Mouse (Mus musculus) heart, adult 8-10 months (tissue): ENCODE results near the gene 2900026A02Rik. TPM values are rescaled to one million over a fixed set of nuclear protein-coding genes. Genes with fewer than 3 reads are reported as not detected.

ENCODE experiments used
- DNase-seq: peaks from one replicate; pipeline ENCODE4 v3.0.0; 2022; ENCODE audit warnings: low spot score
- total RNA-seq, 4 experiments: library from RNA; stranded (reverse); gene quantifications; 2 replicates each; pipeline ENCODE4 v1.2.4; 2022

The 2900026A02Rik gene
- total RNA-seq, 4 experiments from 2014 or later, result 15.4 to 21.6 (median 20.3) TPM

DNA sequence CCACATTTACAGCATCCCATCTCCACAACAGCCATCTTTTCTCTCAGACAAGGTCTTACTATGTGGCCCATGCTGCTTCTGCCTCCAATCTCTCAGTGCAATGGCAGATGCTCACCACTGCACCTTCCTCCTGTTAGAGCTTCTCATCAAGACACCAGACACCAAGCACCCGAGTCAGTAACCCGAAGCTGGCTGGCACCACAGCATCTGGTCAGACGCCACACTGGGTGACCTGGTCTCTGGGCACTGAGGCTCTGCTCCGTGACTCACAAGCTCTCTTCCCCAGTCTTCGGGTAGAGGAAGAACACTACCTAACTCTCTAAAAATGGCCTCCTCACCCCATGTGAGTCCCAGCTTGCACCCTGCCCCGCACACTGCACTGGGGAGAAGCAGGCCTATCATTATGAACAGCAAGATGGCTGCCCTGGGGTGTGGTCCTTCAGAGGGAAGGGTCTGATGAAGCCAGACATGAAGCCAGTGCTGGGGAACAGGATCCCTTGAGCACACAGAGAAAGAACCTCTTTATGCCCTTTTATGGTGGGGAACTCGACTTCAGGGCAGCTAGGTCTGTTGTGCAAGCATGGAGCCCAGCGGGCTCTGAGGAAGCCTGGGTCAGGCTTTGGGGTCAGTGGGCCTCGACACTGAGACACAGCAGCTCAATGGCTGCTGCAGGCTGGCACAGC, 70.0 kb downstream of the 2900026A02Rik start:
- DNase-seq, result no peak

DNA sequence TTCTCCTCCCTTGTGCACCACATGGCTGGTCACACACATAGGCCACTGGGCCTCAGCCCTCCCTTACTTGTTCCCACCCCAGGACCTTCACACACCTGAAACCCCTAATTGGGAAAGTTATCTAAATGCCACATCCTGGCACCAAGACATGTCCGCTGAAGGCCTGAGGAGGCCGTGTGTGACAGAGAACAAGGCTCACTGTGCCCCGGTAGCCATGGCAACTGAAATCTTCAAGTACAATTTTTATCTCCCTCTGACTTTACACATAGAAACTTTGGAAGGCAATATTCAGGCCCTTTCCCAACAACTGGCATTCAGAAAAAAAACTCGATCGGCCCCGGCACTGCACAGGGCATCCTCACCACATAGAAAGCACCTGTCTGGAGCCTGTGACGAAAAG, 72.0 kb downstream of the 2900026A02Rik start:
- no peak for DNase-seq

DNA sequence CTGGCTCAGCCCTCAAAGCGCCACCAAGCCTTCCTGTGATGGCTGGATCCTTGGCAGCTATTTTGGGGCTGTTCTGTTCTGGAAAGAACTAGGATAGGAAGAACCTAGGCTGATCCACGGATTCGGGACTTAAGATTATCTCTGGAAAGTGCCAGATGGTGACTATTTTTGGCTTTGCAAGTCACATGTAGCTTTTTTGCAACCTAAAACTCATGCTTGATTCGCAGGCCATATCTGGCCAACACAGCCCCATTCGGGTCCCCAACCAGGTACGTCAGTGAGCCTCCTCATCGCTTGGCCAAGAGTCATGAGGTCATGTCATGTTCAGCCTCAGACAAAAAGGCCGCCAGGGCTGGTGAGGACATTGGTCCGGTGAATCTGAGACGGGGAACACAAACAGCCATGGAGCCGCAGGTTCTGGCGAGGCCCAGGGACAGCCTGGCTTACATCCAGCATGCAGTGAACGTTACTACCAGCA, 73.0 kb downstream of the 2900026A02Rik start:
- DNase-seq, result no peak

DNA sequence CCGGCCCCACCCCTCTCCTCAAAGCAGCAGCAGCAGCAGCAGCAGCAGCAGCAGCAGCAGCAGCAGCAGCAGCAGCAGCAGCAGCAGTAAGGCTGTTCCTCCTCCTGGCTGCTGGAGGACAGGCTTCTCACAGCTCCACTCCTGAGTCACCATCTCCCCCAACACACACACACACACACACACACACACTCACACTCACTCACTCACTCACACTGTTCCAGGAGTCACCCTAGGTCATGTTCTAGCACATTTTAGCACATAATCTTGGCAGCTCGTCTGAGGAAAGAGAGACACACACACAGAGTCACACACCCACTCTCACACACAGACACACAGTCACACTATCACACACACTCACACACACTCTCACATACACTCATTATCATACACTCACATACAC, 74.4 kb downstream of the 2900026A02Rik start:
- no peak for DNase-seq

DNA sequence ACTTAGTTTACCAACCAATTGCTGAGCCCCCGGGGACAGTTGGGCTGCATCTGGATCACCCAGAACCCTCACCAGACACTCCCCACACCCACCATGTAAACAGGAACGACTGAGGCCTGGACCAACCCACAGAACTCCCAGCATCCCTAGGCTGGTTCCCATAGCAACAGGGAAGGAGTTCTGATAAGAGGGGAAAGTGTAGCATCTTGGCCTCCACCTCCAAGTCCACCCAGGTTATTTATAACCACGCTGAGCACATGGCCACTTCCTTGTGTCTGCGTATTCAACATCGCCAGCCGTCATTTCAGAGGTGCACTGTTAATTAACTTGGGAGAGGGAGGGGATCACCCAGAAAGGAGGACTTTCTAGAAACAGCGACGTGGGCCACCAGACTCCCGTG, 75.9 kb downstream of the 2900026A02Rik start:
- no peak for DNase-seq

DNA sequence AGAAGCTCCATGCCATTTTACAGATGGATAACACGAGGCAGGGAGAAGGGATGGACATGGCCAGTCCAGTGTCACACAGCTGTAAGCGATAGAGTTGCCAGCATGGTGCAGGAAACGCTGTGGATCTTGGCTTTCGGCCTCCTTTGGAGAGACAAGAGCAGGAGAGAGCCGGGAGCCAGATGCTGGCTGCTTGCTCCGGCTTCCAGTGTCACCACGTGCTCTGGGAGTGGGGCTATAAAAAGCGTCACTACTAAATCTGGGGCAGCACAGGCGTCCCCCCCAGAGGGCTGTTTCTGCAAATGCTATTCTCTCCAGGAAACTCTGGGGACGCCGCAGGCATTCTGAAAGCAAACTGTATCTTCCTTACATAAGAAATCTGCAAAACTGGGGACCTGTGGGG, 78.5 kb downstream of the 2900026A02Rik start:
- DNase-seq, result peak; percentile 79

DNA sequence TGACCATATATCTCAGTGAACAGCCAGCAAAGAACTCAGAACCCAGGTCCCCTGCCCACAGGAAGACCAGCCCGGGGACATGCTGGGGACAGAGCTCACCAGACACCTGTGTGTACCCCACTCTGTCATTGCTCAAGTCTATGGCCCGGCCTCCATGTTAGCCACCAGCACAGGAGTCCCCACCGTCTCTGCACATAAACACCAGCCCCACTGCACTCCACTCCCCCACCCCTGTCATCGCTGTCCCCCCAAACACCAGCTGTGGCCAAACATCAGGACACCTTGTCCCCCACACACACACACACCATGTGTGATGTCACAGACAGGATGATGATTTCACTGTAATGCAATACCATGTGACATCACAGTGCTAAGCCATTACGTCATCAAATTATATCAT, 79.0 kb downstream of the 2900026A02Rik start:
- no peak for DNase-seq

DNA sequence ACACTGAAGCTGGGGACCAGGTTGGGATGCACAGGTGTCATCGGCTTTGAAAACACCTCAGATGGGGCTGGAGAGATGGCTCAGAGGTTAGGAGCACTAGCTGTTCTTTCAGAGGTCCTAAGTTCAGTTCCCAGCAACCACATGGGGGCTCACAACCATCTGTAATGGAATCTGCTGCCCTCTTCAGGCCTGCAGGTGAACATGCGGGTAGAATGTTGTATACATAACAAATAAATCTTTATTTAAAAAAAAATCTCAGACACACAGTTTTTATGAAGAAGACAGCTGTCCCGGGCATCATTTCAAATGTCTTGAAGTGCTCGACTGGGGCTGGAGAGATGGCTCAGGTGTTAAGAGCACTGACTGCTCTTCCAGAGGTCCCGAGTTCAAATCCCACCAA, 80.2 kb downstream of the 2900026A02Rik start:
- no peak for DNase-seq

DNA sequence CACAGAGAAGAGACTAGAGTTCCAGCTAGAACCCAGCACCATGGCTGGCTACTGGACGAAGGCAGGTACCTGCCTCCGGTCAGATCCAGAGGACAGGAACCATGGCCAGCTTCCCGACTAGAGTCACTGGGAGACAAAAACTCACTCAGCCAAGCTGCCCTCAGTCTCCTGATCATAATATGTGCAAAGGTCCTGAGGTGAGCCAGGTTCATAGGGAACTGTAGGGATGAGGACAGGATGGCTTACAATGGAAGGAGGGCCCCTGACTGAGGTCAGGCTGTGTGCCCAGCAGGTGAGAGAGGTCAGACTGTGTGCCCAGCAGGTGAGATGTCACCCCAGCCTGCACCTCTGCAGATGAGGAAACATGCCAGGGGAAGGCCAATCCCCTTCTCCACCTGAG, 81.0 kb downstream of the 2900026A02Rik start:
- no peak for DNase-seq

DNA sequence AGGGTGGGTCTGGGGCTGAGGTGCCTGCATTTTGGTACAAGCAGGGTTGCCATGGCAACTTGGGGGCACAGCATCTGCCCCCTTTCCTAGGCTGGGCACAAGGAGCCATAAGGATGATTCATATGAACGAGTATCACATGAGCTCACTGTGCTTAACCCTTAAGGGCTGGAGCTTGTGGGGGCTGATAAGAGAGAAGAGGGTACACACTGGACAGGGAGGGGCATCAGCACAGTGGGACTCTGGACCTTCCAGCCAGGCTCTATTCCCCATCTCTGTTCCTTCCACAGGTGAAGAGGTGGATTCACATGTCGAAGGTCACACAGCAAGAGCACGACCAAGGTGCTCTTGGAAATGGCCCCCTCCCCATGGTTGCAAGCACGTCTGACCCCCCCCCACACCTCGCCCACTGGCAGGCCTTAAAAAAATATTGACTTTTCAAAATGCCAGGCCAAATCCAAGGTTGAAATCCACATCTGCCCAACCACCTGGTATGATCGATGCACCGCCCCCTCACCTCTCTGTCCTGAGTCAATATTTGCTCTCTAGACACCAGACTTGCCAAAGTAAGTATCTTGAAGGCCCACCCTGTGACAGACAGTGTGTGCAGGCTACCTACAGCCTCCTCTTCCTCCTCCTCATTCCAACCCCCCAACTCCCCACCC, 81.8 kb downstream of the 2900026A02Rik start:
- DNase-seq, result no peak

DNA sequence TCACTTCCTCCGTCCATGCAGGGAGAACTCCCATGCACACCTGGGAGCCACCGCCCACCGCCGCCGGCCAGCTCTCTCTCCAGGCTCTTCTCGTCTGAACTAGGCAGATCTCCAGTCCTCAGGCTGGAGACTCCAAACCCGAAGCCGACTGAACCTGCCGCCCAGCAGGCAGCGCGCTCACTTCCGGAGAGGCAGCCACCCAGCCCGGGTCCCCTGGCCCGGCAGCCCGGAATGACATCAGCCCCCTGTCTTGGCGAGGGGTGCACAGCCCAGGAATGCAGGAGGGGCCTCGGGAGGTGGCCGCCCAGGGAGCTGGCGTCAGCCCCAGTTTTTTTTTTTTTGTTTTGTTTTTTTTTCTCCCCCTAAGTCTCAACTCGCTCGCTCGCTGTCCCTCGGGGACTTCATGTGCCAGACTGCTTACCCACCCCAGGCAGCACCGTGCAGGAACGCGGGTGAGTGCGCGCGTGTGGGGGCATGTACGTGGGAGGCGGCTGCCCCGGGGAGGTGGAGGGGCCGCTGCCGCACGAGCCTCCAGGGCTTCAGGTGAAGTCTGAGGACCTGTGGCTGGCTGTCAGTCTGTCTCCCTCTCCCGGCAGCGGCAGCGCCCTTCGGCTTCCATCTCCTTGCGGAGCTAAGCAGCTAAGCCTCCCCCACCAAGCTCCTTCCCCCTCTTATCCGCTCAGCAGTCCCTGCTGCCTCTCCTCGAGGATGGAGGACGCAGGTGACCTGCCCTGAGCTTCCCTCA, 82.5 kb downstream of the 2900026A02Rik start:
- peak; percentile 72 for DNase-seq

DNA sequence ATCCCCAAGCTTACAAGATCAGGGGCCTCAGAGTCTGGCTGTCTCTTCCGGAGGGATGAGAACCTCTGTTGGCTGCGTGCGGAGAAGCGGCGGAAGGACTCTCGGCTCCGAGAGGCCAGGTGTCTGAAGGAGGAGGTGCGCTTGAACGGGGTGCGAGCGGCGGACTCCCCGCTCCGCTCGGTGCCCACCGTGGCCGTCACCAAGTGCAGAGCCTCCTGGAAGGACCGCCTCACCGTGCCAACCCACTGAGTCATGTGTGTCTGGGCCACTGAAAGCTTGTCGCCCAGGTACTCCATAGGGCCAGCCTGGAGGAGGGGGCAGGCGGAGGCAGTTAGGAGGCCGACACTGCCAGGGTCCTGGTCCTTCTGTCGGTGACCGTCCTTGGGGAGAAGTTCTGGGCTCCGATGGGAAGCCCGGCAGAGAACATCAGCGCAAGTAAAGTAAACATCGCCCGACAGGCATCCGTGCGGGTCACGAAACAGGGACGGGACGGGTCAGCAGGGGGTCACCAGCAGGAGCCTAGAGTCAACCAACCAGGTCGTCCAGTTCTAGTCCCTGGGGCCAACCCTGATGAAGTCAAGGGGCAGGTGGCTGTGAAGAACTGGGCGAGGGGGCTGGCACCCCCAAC, 83.2 kb downstream of the 2900026A02Rik start:
- no peak for DNase-seq

DNA sequence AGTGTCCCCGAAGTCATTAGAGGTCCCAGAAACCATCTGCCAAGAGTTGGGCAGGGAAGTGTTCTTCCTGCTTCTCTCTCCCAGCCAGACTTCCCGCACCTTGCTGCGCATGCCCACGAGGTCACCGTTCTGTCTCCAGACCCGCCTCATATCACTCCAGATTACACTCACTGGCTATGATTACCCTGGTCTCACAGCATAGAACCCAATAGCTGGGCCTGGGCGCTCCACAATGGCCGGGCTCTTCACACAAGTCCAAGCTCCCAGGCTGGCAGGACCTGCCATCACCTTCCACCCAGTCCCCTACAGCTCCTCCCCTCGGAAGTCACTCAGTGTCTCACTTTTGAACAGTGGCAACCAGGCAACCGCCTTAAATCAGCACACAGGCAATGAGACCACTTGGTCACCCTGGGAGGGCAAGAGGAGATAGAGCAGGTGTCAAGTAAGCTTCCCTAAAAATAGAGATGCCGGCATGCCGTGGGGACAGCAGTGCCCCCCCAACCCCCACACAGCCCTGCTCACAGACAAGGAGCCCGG, 84.0 kb downstream of the 2900026A02Rik start:
- peak; percentile 66 for DNase-seq

DNA sequence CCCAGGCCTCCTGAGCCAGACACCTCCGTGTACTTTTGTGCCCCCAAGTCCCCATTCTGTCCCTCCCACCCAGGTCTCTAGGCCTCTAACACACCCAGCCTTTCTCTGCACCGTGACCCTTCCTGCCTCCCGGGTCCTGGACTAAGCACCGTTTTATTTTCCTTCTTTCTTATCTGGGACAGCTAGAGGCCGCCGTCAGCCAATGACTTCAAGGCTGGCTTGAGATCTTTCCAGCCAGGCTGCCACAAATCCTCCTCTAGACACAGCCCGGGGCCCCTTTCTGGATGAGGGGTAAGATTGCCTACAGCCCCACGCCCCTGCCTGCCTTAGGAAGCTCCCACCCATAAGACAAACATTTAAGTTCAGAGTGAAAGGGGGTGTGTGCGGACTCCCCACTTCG, 85.5 kb downstream of the 2900026A02Rik start:
- DNase-seq, result no peak

DNA sequence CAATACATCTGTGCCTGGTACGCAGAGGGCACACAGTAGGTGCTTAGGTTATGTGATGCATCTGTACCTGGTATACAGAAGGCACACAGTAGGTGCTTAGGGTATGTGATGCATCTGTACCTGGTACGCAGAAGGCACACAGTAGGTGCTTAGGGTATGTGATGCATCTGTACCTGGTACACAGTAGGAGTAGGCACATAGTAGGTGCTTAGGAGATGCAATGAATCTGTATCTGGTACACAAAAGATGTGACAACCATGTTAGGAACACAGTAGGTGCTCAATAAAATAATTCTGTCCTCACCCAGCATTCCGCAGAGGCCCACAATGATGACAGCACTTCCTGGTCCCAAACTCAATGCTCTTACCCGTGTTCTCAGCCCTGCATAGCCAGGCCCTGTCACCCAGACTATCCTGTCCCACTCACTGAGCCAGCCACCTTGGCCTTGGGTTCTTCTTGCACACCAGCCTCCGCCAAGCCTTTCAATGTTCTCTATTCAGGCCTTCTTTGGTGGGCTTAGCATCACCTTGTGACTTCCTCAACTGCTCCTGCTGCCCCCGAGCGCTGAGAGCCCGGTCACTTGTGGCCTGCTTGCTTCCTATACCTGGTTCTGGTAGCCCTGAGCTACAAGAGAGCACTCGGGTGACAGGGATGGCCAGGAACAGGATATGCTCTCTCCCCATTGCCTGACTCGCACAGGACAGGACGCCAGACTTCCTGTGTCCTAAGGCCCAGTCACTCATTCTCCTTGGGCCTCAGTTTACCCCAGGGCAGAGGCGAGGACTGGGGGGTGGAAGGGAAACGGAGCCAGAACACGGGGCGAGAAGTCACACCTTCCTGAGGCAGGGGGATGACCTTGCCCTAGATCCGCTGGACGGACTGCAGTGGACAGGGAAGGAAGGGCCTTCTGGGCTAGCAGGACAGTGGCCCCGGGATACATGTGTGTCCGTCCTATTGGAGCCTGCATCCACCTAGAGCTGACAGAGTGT, 87.0 kb downstream of the 2900026A02Rik start:
- DNase-seq, result no peak

DNA sequence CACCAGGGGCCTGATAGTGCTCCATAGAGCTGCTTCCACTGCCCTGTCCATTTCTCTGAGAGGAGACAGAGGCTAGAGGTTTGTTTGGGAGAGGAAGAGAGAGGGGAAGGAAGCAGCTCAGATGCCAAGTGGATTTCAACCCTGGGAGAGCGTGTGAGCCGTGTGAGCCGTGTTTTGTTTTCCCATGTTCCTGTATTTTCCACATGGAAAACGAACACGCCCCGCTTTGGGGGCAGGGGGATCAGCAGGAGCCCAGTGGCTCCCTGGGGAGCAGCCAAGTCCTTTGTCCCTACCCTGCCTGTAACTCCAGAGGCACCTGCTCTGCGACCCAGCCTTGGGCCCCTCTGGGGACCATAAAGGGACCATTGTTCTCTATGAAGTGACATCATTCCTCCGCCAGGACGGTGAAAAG, 88.0 kb downstream of the 2900026A02Rik start:
- DNase-seq, result peak; percentile 80

DNA sequence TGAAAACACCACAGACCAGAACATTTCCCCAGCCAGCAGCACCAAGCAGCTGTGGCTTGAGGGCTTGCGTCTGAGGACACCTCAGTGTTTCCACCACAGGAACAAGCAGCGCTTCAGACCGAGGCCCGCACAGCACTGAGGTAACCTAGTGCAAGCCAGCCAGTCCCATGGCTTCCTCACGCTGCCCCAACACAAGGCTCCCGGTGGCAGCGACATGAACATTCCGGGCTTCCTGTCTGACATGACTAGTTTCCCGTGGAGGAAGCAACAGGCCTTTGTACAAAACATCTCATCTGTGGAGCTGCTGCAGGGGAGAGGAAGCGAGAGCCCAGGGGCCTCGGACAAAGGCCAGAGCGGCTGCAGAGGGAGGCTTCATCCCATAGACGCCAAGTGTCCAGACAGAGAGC, 88.4 kb downstream of the 2900026A02Rik start:
- DNase-seq, result peak; percentile 75

DNA sequence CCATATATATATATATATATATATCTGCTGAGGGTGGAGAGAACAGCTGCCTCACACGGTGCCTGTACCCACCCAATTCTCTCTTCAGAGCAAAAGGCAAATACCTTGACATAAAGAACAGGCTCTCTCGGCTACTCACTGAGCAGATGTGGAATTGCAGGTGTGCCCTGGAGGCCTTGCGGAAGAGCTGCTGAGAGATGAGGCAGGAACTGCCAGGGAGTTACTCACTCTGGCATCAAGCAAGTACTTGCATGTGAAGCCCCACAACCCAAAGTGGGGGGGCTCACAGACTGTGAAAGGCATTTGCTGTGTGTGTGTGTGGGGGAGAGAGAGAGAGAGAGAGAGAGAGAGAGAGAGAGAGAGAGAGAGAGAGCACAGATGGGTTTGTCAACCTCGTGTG, 92.6 kb downstream of the 2900026A02Rik start:
- no peak for DNase-seq

DNA sequence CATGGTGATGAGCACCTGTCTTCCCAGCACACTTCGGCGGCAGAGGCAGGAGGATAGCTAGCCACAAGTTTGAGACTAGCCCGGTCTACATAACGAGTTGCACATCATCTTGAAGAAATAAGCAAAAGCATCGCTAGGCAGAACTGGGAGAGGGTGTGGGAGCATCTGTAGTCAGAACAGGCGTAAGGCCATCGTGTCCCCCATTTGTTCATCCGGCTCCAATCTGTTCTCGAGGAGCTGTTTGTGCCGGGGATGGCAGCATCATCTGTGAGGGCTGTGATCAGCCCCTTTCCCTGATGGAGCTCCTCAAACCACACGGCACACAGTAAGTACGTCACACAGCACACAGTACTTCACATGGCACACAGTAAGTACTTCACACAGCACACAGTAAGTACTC, 94.6 kb downstream of the 2900026A02Rik start:
- no peak for DNase-seq

DNA sequence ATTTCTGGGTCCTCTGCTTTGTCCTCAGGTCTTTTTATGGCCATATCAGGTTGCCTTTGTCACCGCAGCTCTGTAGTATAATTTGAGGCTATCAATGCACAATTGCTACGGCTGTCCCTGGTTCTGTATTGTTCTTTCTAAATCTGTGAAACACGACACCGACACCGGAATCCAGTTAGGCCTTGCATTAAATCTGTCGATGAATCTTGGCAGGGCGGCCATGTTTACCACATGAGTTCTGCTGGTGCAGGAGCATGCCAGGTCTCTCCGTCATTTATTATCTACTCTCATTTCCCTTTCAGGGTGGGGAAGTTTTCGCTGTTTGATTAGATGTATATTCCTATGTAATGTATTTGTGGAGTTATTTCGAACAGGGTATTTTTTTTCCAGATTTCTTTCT, 97.3 kb downstream of the 2900026A02Rik start:
- DNase-seq, result no peak
